Mouse (Mus musculus): ENCODE measurements at regions not wholly inside any gene's neighbourhood (a gene's known extent, or its start where the extent isn't known, plus 50 kb on each side); places are given as distances from the start of the nearest gene placed in this dataset.

DNA sequence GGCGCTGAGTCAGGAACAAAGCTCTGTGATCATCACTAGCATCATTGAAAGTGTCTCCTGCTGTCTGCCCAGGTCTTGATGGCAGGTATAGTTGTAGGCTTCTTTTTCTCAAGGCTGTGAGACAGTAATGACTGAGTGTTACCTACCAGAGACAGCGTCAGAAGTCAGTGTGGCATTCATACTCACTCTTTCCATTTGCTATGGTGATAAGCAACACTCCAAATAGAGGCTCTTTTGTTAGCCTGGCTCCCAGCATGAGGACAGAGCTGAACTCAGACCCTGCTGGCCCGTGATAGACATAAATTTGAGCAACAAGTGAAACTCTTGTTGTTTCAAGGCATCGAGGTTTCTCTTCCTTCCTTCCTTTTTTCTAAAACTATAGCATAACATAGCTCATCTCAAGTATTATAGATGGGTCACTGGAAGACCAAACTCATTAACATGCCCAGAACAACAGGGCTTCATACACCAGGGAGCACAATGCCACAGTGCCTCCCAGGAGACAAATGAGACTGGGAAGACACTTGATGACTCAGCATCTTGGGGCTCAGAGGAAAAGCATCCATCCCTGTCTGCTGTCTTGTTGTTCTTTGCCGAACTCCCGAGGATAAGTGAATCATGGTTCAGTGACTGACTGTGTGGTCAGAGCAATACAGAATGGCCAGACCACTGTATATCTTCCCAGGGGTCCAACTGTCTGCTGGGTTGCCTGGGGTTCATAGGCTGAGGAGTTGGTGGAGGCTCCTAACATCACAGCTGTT lies 225.5 kb upstream of the Bmp2 start:
- WGBS, result 50% methylated on average over 6 of the region's 6 CpGs
- H3K4me3 ChIP-seq, result no peak overlapping the region
- H3K27me3 ChIP-seq (replicated peaks), result no peaks in the 10 kb centered on the region
- no peak overlapping the region for H3K4me2 ChIP-seq
- no peaks in the 10 kb centered on the region for H3K9me3 ChIP-seq (replicated peaks)
- peaks cover 27% of the 10 kb centered on the region for H3K4me1 ChIP-seq (replicated peaks)
- no peak overlapping the region for H3K9ac ChIP-seq
- no peaks in the 10 kb centered on the region for H3K36me3 ChIP-seq
- no peak overlapping the region for H3K27ac ChIP-seq (ENCODE audit: poor library complexity, severe bottlenecking)
- no peak for ATAC-seq (ENCODE audit: insufficient number of reproducible peaks, low FRiP score)

DNA sequence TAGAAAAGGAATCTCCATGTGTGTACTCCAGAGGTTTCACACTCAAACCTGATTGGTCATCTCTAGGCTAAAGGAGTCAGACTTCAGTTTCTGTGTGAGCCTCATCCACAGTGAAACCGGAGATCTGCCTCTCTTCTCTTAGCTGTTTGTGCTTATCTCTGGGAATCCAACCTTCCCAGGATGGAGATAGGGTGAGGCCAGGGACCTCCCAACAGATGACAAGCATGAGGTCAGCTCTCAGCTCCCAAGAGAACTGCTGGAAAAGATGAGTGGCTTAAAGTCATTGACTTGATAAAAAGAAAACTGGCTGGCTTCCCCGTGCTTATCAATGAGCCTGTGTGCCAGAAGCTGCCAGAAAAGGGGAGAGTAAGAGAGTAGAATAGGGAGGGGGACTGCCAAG lies 224.3 kb upstream of the Bmp2 start:
- peaks cover 27% of the 10 kb centered on the region for H3K4me1 ChIP-seq (replicated peaks)
- H3K27me3 ChIP-seq (replicated peaks), result no peaks in the 10 kb centered on the region
- no peak overlapping the region for H3K4me3 ChIP-seq
- H3K9ac ChIP-seq, result no peak overlapping the region
- peak; percentile 51; the same call in 1 of the 2 replicates for ATAC-seq (ENCODE audit: insufficient number of reproducible peaks, low FRiP score)
- no peaks in the 10 kb centered on the region for H3K36me3 ChIP-seq
- 3% methylated on average over 2 of the region's 2 CpGs for WGBS
- no peaks in the 10 kb centered on the region for H3K9me3 ChIP-seq (replicated peaks)
- no peak overlapping the region for H3K4me2 ChIP-seq
- H3K27ac ChIP-seq (ENCODE audit: poor library complexity, severe bottlenecking), result peak overlapping the region; percentile 57; the same call in 1 of the 2 replicates

DNA sequence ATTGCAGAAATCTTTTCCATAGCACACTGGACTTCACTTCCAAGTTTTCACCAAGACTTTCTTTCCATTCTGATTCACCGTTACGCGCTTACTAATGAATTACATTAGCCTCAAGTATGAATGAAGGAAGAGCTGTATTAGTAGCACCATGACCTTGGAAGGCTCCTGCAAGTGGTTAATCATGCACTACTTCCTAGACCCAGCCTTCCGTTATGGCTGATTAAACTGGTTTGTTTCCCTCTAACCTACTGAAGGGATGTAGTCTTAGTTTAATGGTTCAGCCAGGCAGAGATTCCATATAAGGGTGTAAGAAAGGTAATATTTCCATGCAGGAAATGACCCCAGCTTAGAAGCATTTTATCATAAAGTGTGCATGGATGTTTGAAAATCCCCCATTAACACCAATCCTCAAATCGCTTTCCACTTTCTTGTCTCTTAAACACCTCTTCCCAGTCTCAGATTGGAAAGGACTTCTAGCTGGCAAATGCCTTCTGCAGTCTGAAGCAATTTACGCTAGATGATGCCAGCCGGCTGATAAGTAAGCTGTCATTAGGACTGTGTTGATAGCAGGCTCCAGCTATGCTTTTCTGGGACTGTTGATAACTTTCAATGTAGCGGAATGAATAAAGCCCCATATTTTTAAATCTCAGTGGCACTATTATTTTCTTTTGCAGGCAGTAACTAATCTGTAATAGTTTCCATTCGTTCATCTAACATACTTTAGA lies 215.6 kb upstream of the Bmp2 start:
- Histone ChIP-seq H3K27ac (ENCODE audit: poor library complexity, severe bottlenecking) (peak overlapping the region; percentile 64; the same call in 1 of the 2 replicates), H3K4me1 (replicated peaks) (peaks cover 9% of the 10 kb centered on the region), H3K4me2 (no peak overlapping the region), H3K36me3 (no peaks in the 10 kb centered on the region), H3K4me3 (no peak overlapping the region), H3K9ac (no peak overlapping the region), H3K27me3 (replicated peaks) (no peaks in the 10 kb centered on the region), H3K9me3 (replicated peaks) (no peaks in the 10 kb centered on the region)
- 46% methylated on average over 9 of the region's 9 CpGs for WGBS
- no peak for ATAC-seq (ENCODE audit: insufficient number of reproducible peaks, low FRiP score)

DNA sequence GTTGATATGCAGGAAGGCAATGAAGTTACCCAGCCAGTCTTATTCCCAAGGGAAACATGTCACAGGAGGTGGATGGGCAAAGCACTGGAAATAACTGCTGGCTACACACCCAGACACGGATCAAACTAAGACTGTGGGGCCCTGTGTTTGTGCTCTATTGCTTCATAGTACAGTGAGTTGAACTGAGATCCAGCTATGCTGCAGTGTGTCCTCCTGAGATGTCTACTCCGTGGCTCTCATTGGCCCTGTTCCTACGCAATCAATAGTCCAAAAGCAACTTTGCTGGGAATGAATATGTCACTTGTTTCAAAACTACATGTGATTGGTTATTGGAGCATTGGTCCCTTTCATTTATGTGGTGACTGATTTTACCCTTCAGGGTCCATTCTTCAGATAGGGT lies 213.8 kb upstream of the Bmp2 start:
- H3K36me3 ChIP-seq, result no peaks in the 10 kb centered on the region
- H3K4me1 ChIP-seq (replicated peaks), result peaks cover 9% of the 10 kb centered on the region
- ATAC-seq (ENCODE audit: insufficient number of reproducible peaks, low FRiP score), result no peak
- no peaks in the 10 kb centered on the region for H3K9me3 ChIP-seq (replicated peaks)
- H3K9ac ChIP-seq, result no peak overlapping the region
- WGBS, result 74% methylated on average over 3 of the region's 3 CpGs
- no peak overlapping the region for H3K27ac ChIP-seq (ENCODE audit: poor library complexity, severe bottlenecking)
- H3K4me2 ChIP-seq, result no peak overlapping the region
- H3K4me3 ChIP-seq, result no peak overlapping the region
- no peaks in the 10 kb centered on the region for H3K27me3 ChIP-seq (replicated peaks)

DNA sequence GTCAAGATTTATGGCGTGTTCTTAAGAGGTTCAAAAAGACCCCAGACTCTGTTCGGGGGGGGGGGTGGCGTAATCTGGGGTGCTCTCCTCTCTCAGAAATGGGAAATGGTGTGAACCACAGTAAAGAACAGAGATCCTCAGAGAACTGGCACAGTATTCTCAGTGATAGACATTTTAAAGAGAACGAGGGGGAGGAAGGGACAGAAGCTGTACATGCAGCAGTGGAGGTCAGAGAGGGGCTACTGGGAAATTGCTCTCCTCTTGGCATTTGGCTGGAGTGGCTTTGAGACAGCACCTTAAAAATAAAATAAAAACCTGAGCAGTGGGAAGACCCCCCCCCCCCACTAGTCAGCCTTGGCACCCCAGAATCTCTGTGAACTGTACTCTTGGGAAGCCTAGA lies 210.6 kb upstream of the Bmp2 start:
- WGBS, result 79% methylated on average over 4 of the region's 4 CpGs
- no peak overlapping the region for H3K4me2 ChIP-seq

DNA sequence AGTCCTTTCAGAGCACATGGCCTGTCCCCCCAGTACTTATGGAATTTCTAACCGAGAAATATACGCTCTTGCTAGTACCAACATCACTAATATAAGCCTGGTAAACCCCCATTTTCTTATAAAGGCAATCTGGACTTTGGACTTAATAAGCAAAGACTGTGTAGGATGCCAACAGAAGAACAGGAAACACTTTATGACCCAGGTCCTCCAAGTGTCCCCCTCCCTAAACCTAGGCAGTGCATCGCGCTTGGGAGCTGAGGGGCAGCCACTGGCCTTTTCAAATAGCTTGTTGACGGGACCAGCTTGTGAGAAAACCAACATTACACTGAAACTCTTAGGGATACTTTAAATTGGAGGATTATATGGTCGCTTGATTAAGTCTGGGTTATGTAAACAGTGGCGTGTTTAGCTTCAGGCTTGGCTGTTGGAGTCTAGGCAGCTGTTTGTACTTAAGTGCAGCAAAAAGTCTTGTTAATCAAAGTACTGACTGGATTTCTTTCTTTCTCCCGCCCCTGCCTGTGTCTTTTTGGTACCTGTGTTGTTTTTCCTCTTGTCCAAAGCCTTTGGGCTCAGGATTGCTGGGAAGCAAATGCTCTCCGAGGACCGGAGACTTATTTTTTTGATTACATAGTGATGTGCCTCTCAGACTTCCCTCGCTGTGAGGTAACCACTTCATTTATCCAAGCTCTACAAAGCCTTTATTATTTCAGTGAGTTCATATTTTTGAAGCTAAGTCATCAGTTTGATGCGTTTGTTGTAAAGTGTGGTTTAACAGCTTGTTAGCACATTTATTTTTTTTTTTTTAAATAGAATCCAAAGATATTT lies 205.8 kb upstream of the Bmp2 start:
- H3K4me3 ChIP-seq, result no peak overlapping the region
- ATAC-seq (ENCODE audit: insufficient number of reproducible peaks, low FRiP score), result no peak
- H3K9ac ChIP-seq, result no peak overlapping the region
- peak overlapping the region; percentile 56 for H3K27ac ChIP-seq (ENCODE audit: poor library complexity, severe bottlenecking)
- no peaks in the 10 kb centered on the region for H3K36me3 ChIP-seq
- no peaks in the 10 kb centered on the region for H3K9me3 ChIP-seq (replicated peaks)
- no peaks in the 10 kb centered on the region for H3K27me3 ChIP-seq (replicated peaks)
- WGBS, result 53% methylated on average over 12 of the region's 12 CpGs
- H3K4me2 ChIP-seq, result no peak overlapping the region
- peaks cover 8% of the 10 kb centered on the region; the same call in 1 of the 2 replicates for H3K4me1 ChIP-seq (replicated peaks)

More for the DNA sequence above, 210.6 kb upstream of the Bmp2 start:
- no peak for ATAC-seq (ENCODE audit: insufficient number of reproducible peaks, low FRiP score)
- H3K9ac ChIP-seq, result no peak overlapping the region
- H3K9me3 ChIP-seq (replicated peaks), result no peaks in the 10 kb centered on the region
- H3K4me1 ChIP-seq (replicated peaks), result peaks cover 3% of the 10 kb centered on the region; the same call in 1 of the 2 replicates
- H3K4me3 ChIP-seq, result no peak overlapping the region
- no peaks in the 10 kb centered on the region for H3K27me3 ChIP-seq (replicated peaks)
- H3K36me3 ChIP-seq, result no peaks in the 10 kb centered on the region
- no peak overlapping the region for H3K27ac ChIP-seq (ENCODE audit: poor library complexity, severe bottlenecking)

DNA sequence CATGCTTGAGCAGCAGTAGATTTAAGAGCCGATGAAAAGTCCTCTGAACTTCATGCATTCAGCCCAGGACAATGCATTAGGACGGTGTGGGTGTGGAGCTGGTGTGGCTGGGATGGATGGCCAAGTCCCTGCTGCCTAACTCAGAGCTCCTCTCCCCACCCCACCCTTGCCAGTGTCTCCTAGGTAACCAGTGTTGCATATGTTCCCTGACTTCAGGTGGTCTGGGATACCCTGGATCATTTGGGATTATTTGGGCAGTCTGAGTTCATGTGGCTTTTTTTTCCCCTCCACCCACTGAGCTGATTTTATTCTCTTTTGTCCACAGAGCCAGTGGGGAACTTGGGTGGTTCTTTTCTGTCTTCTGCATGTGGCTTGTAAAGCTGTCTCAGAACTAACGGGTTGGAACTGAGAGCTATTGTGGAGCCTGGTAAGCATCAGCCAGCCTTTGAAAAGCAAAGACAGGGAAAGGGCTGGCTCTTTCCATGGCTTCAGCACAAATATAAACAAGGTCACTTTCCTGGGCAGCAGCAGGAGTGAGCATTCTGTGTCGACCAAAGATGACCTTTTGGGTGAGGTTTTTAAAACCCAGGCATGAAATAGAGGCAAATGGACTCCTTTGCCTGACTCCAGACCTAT lies 205.1 kb upstream of the Bmp2 start:
- no peaks in the 10 kb centered on the region for H3K9me3 ChIP-seq (replicated peaks)
- WGBS, result 33% methylated on average over 4 of the region's 4 CpGs
- ATAC-seq (ENCODE audit: insufficient number of reproducible peaks, low FRiP score), result peak; percentile 53; the same call in 1 of the 2 replicates
- no peaks in the 10 kb centered on the region for H3K27me3 ChIP-seq (replicated peaks)
- no peak overlapping the region for H3K4me2 ChIP-seq
- H3K4me1 ChIP-seq (replicated peaks), result peaks cover 8% of the 10 kb centered on the region; the same call in 1 of the 2 replicates
- peak overlapping the region; percentile 54 for H3K27ac ChIP-seq (ENCODE audit: poor library complexity, severe bottlenecking)
- no peak overlapping the region for H3K9ac ChIP-seq
- H3K4me3 ChIP-seq, result no peak overlapping the region
- H3K36me3 ChIP-seq, result no peaks in the 10 kb centered on the region

DNA sequence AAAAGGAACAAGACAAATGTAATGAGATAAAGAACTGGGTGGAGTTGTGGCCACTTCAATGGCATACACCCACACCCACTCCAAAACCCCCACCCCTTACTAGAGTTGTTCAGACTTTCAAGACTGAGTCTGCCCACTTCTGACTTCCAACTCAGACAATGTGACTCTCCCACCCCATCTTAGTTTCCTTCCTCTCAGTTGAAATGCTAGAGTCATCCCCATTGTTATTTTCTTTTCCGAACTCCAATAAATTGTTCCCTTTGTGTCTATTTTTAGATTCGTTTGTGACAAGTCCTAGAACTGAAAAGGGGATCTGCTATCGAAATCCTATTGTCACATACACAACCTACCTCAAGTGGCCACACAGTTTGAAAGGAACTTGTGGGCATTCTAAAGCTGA lies 200.7 kb upstream of the Bmp2 start:
- Histone ChIP-seq H3K27me3 (replicated peaks) (no peaks in the 10 kb centered on the region), H3K36me3 (no peaks in the 10 kb centered on the region), H3K9ac (no peak overlapping the region), H3K27ac (ENCODE audit: poor library complexity, severe bottlenecking) (no peak overlapping the region), H3K4me3 (no peak overlapping the region), H3K4me1 (replicated peaks) (peaks cover 8% of the 10 kb centered on the region; the same call in 1 of the 2 replicates), H3K4me2 (no peak overlapping the region), H3K9me3 (replicated peaks) (no peaks in the 10 kb centered on the region)
- WGBS, result 47% methylated on average over 3 of the region's 3 CpGs
- no peak for ATAC-seq (ENCODE audit: insufficient number of reproducible peaks, low FRiP score)

DNA sequence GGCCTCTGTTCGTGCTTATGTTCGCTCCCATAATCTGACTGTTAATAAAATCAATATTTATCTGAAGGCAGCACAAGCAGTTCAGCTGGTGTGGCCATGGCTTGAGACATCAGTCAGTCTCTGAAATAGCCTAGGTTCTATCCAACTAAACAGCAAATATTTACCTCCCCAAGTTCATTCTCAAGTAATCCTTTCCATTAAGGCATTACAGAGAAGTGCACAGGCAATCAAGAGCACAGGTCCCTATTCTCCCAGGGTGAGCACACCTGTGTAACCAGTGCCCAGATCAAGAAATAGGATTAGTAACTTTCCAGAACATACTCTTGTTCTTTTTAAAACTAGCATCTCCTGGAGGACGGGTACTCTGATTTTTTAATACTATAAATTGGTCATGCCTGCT lies 199.2 kb upstream of the Bmp2 start:
- WGBS, result 83% methylated on average over 3 of the region's 3 CpGs
- no peak overlapping the region for H3K4me3 ChIP-seq
- no peak overlapping the region for H3K4me2 ChIP-seq

DNA sequence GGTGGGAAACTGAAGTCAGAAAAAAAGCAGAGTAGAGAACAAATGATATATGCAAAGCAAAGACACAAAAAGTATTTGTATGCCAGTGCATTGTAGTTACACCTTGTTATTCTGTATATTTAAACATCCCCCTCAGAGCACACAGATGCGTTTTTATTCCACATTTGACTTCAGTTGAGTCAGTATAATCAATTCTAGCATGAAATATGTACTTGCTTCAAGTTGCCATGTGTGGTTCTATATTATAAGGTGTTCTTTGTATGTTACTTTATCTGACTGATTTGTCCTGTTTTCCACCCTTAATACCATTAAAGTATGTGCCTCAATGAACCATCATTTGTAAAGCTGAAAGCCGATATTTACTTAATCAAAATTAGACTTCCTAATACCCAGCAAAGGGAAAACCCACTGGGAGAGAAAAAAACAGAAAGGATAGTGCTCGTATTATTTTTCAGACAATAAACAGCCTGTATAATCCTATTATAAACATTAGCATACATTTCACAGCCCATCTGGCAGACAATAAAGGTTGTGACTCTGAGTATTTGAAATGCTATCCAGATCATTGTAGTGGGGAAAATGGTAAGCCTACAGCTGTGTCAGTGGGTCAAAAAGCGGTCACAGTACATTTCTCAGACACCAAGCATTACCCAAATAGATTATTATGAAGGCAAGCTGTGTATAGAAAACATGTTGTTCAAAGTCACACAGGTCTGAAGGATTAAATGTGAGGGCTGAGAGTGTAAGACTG lies 189.1 kb upstream of the Bmp2 start:
- Histone ChIP-seq H3K9me3 (replicated peaks) (no peaks in the 10 kb centered on the region), H3K9ac (no peak overlapping the region), H3K27me3 (replicated peaks) (no peaks in the 10 kb centered on the region), H3K4me2 (no peak overlapping the region), H3K27ac (ENCODE audit: poor library complexity, severe bottlenecking) (no peak overlapping the region), H3K36me3 (no peaks in the 10 kb centered on the region), H3K4me3 (no peak overlapping the region), H3K4me1 (replicated peaks) (peaks cover 12% of the 10 kb centered on the region)
- 75% methylated on average over 4 of the region's 4 CpGs for WGBS
- no peak for ATAC-seq (ENCODE audit: insufficient number of reproducible peaks, low FRiP score)

More for the DNA sequence above, 199.2 kb upstream of the Bmp2 start:
- Histone ChIP-seq H3K4me1 (replicated peaks) (no peaks in the 10 kb centered on the region; the same call in 1 of the 2 replicates), H3K27me3 (replicated peaks) (no peaks in the 10 kb centered on the region), H3K9ac (no peak overlapping the region), H3K27ac (ENCODE audit: poor library complexity, severe bottlenecking) (no peak overlapping the region), H3K36me3 (no peaks in the 10 kb centered on the region), H3K9me3 (replicated peaks) (no peaks in the 10 kb centered on the region)
- no peak for ATAC-seq (ENCODE audit: insufficient number of reproducible peaks, low FRiP score)
